Mouse (Mus musculus) heart, postnatal 36 days (tissue): ENCODE results near the gene Nfix. TPM values are rescaled to one million over a fixed set of nuclear protein-coding genes. Genes with fewer than 3 reads are reported as not detected.
A peak's percentile ranks its signal among the peaks of the same experiment; 100 is the strongest.

Source experiments
- DNase-seq, 2 experiments: peaks; one replicate each; pipeline ENCODE4 v3.0.0; 2021 to 2022
- intact Hi-C: fragments of 180-260 bp; cut with DNase I; formaldehyde crosslinking; loops from one replicate; pipeline ENCODE4 v1.15.1; 2025
- total RNA-seq, 2 experiments: library from RNA; stranded (reverse); gene quantifications; 2 replicates each; pipeline ENCODE4 v1.2.3; 2021

Nfix gene
- total RNA-seq, 2 experiments from 2014 or later = 279 to 296 TPM

GRCm38 (mm10) chr8:84725246-84725940, 74.8 kb downstream of the Nfix start:
- intact Hi-C loops = loop anchor here (1.0 kb wide), 1 partner anchor 16 kb away; no protein-coding TSS in a partner anchor
- no peak for DNase-seq

- DNase-seq = no peak
- intact Hi-C loops = loop anchor here (1.0 kb wide), 1 partner anchor 15 kb away; no protein-coding TSS in a partner anchor
Measured at GRCm38 (mm10) chr8:84724683-84725082, 75.5 kb downstream of the Nfix start.

GRCm38 (mm10) chr8:84723571-84723900, 76.6 kb downstream of the Nfix start:
- no peak for DNase-seq
- intact Hi-C loops = no loop called here

GRCm38 (mm10) chr8:84722850-84723570, 77.1 kb downstream of the Nfix start, which contains the start of gene G430095P16Rik:
TSS of gene G430095P16Rik (plus strand) at chr8:84723007.
- peak; percentile 78 for DNase-seq
- intact Hi-C loops = no loop called here

- intact Hi-C loops = no loop called here
- DNase-seq = no peak
Measured at GRCm38 (mm10) chr8:84722530-84722849, 77.7 kb downstream of the Nfix start.

GRCm38 (mm10) chr8:84718959-84719690, 81.0 kb downstream of the Nfix start:
- intact Hi-C loops = no loop called here
- DNase-seq = no peak

GRCm38 (mm10) chr8:84718476-84718875, 81.7 kb downstream of the Nfix start:
- intact Hi-C loops = no loop called here
- no peak for DNase-seq

- no peak for DNase-seq
- intact Hi-C loops = no loop called here
Measured at GRCm38 (mm10) chr8:84716790-84717189, 83.4 kb downstream of the Nfix start.

- intact Hi-C loops = no loop called here
- DNase-seq = no peak
Measured at GRCm38 (mm10) chr8:84715893-84716468, 84.2 kb downstream of the Nfix start.

GRCm38 (mm10) chr8:84714161-84714560, 86.0 kb downstream of the Nfix start:
- no peak for DNase-seq
- intact Hi-C loops = no loop called here

- intact Hi-C loops = no loop called here
Measured at GRCm38 (mm10) chr8:84713381-84713780, 86.8 kb downstream of the Nfix start.

GRCm38 (mm10) chr8:84712759-84713120, 87.4 kb downstream of the Nfix start:
- intact Hi-C loops = no loop called here
- DNase-seq = no peak

More at GRCm38 (mm10) chr8:84713381-84713780, 86.8 kb downstream of the Nfix start:
- no peak for DNase-seq

- DNase-seq = peak in 1 of 2 experiments; percentile 76
- intact Hi-C loops = no loop called here
Measured at GRCm38 (mm10) chr8:84711933-84712758, 88.0 kb downstream of the Nfix start.

GRCm38 (mm10) chr8:84711312-84711711, 88.8 kb downstream of the Nfix start:
- intact Hi-C loops = no loop called here

GRCm38 (mm10) chr8:84709931-84710330, 90.2 kb downstream of the Nfix start:
- intact Hi-C loops = loop anchor here (1.0 to 5.0 kb wide), 4 partner anchors 15 to 118 kb away; no protein-coding TSS in a partner anchor
- DNase-seq = no peak

More at GRCm38 (mm10) chr8:84711312-84711711, 88.8 kb downstream of the Nfix start:
- no peak for DNase-seq

- DNase-seq = peak; percentile 90
- intact Hi-C loops = loop anchor here (1.0 to 5.0 kb wide), 3 partner anchors 16 to 117 kb away; no protein-coding TSS in a partner anchor
Measured at GRCm38 (mm10) chr8:84708774-84709475, 91.2 kb downstream of the Nfix start.

GRCm38 (mm10) chr8:84708071-84708541, 92.0 kb downstream of the Nfix start:
- DNase-seq = peak in 1 of 2 experiments; percentile 55
- intact Hi-C loops = loop anchor here (5.0 kb wide), 1 partner anchor 116 kb away; no protein-coding TSS in a partner anchor

- intact Hi-C loops = loop anchor here (5.0 kb wide), 1 partner anchor 115 kb away; no protein-coding TSS in a partner anchor
- DNase-seq = peak; percentile 56 to 69
Measured at GRCm38 (mm10) chr8:84707267-84707883, 92.8 kb downstream of the Nfix start.
